Mouse (Mus musculus): ENCODE data around the gene Mtmr12. TPM values are rescaled to one million over a fixed set of nuclear protein-coding genes. Genes with fewer than 3 reads are reported as not detected.
"Not testable (repeated sequence)": the region's sequence is repeated elsewhere in the genome, so short reads cannot be mapped to it uniquely, and the experiment has no call there.

The Mtmr12 gene
- polyA plus RNA-seq, 1 experiment = 24.5 TPM

DNA sequence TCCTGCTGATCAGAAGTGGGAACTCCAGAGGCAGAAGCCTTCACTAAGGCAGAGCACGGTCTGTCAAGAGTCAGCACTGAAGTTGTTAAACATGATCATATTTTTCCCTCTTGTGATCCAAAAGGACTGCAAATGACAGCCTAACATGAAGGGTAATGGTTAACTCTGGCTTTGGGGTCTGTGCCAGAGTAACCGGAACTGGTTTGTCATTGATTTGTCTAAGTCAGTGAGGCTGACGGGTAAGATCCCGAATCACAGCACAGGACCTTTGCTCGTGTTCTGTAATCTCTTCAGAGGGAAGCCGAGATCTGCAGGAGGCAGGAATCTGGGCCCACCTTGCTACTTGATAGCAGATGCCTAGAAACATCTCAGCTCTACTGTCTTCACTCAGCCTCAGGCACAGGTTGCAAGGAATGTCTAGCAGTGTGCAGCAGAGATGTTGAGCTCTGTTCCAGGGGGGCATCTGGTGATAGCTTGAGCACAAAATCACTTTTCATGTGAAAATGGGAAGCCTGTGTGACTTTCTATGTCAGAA, 2.8 kb downstream of the Mtmr12 start:
- DNase-seq (ENCODE audit: extremely low spot score in 1 of 2, low spot score in 1 of 2) = no peak

- DNase-seq (ENCODE audit: extremely low spot score in 1 of 2, low spot score in 1 of 2) = peak; percentile 77 to 86
These were observed 6.7 kb downstream of the Mtmr12 start for GRCm38 (mm10) chr15:12211577-12211976.

- DNase-seq (ENCODE audit: extremely low spot score in 1 of 2, low spot score in 1 of 2) = no peak
These were observed 7.4 kb downstream of the Mtmr12 start for GRCm38 (mm10) chr15:12212266-12212665.

DNA sequence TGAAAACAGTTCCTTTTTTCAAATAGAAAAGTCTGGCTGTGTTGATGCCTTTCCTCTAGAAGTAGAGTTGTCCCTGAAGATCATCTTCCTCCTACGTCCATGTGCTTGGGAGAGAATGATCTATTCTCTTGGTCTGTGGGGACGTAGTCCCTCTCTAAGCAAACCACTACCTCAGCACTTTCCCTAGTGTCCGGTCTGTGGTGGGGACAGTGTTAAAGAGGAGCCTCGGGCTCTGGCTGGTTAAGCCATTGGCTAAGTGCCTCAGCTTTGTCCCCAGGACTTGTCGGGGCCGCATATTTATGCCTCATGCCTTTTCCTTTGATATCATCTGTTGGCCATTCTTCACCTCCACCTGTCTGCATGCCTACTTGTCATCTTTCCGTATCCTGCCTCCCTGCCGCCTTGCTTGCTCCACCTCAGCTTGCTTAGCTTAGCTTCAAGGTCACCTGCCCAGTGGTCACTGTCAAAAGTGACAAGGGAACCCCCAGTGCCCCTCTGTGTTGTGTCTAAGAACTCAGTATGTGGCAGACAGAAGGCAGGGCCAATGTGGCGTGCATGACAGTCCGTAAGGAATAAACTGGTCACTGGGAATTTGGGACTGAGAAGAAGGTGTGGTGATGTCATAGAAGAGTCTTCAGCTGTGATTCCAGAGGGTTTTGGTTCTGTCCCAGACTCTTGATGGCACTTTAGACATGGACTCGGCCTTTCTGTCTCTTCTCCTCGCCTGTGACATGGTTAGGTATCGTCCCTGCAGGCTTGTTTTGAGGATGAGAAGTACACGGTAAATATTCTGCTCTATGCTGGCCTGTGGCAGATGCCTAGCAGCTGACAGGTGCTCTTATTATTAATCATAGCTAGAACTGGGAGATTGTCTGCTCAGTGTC, 9.9 kb downstream of the Mtmr12 start:
- DNase-seq (ENCODE audit: extremely low spot score in 1 of 2, low spot score in 1 of 2) = no peak

GRCm38 (mm10) chr15:12215415-12215718, 10.5 kb downstream of the Mtmr12 start:
- DNase-seq (ENCODE audit: extremely low spot score in 1 of 2, low spot score in 1 of 2) = peak; percentile 79 to 87

- DNase-seq (ENCODE audit: extremely low spot score in 1 of 2, low spot score in 1 of 2) = no peak
These were observed 11.3 kb downstream of the Mtmr12 start for GRCm38 (mm10) chr15:12216119-12216518.

GRCm38 (mm10) chr15:12216798-12217197, 12.0 kb downstream of the Mtmr12 start:
- no peak for DNase-seq (ENCODE audit: extremely low spot score in 1 of 2, low spot score in 1 of 2)

- not testable (repeated sequence) for DNase-seq (ENCODE audit: extremely low spot score in 1 of 2, low spot score in 1 of 2)
These were observed 12.5 kb downstream of the Mtmr12 start for GRCm38 (mm10) chr15:12217332-12217731.

- DNase-seq (ENCODE audit: extremely low spot score in 1 of 2, low spot score in 1 of 2) = no peak
These were observed 13.0 kb downstream of the Mtmr12 start for GRCm38 (mm10) chr15:12217849-12218248.

- no peak for DNase-seq (ENCODE audit: extremely low spot score in 1 of 2, low spot score in 1 of 2)
These were observed 14.0 kb downstream of the Mtmr12 start for GRCm38 (mm10) chr15:12218583-12219382.

- DNase-seq (ENCODE audit: extremely low spot score in 1 of 2, low spot score in 1 of 2) = no peak
These were observed 16.3 kb downstream of the Mtmr12 start for GRCm38 (mm10) chr15:12221131-12221530.

DNA sequence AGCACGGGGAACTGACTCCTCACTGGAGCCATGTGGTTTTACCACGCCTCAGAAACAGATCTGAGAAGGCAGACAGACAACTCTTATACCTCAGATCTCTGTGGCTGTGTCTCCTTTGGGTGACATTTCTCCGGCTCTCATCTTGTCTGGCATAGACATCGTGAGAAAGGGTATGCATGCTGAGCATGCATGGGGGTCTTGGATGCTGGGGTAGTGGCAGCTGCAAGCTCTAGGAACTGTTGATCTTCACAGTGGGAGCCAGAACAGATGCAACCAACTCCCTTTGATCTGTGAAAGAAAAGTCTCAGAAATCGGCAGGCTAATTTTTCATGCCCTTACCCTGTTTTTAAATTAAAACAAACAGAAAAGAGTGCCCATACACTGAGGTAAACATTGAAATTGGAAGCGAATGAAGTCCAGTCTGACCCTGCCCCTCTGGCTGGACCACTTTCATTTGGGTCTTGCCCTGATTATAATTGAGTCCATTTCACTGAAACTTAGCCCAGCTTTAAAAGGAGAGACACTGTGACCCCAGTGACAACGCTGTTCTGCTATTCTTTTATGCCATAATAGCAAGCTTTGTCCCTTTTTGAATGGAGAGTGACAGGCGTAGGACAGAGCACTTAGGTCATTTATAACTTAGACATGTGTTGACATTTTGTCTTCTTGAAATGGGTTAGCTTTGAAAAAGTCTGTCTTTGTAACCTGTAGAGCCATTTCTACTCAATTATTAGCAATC, 17.9 kb downstream of the Mtmr12 start:
- no peak for DNase-seq (ENCODE audit: extremely low spot score in 1 of 2, low spot score in 1 of 2)

GRCm38 (mm10) chr15:12223393-12223792, 18.6 kb downstream of the Mtmr12 start:
- DNase-seq (ENCODE audit: extremely low spot score in 1 of 2, low spot score in 1 of 2) = no peak

DNA sequence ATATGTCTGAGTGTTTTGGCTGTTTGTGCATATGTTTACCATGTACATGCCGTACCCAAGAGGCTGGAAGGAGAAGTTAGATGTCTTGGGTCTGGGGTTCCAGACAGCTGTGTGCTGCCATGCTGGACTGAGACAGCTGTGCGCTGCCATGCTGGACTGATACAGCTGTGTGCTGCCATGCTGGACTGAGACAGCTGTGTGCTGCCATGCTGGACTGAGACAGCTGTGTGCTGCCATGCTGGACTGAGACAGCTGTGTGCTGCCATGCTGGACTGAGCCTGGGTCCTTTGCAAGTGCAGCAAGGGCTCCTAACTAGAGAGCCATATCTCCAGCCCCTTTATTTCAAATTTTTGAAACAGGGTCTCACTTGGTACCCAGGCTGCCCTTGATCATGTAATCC, 19.4 kb downstream of the Mtmr12 start:
- no peak for DNase-seq (ENCODE audit: extremely low spot score in 1 of 2, low spot score in 1 of 2)

GRCm38 (mm10) chr15:12225062-12225461, 20.2 kb downstream of the Mtmr12 start:
- DNase-seq (ENCODE audit: extremely low spot score in 1 of 2, low spot score in 1 of 2) = no peak

- no peak for DNase-seq (ENCODE audit: extremely low spot score in 1 of 2, low spot score in 1 of 2)
These were observed 22.1 kb downstream of the Mtmr12 start for GRCm38 (mm10) chr15:12226908-12227307.

DNA sequence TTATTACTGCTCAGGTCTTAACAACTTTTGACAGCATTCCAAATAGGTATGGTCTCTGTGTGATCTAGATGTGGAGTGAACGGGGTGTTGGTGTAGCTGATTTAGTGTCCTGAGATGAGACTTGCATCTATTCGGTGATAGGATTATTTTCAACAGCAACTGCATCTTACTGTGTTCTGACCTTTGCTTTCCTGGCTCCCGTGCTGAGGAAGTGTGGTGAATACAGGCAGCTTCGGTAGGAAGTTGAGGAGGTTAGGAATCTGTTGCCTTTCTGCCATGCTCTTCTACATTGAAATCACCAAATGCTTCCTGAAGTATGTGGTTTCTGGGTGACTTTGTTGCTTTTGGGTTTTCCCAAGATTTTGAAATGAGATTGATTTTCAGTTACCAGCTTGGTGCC, 22.5 kb downstream of the Mtmr12 start:
- no peak for DNase-seq (ENCODE audit: extremely low spot score in 1 of 2, low spot score in 1 of 2)

GRCm38 (mm10) chr15:12229603-12230242, 24.9 kb downstream of the Mtmr12 start:
- DNase-seq (ENCODE audit: extremely low spot score in 1 of 2, low spot score in 1 of 2) = no peak

- DNase-seq (ENCODE audit: extremely low spot score in 1 of 2, low spot score in 1 of 2) = no peak
These were observed 25.6 kb downstream of the Mtmr12 start for GRCm38 (mm10) chr15:12230243-12230935.

- DNase-seq (ENCODE audit: extremely low spot score in 1 of 2, low spot score in 1 of 2) = no peak
These were observed 26.6 kb downstream of the Mtmr12 start for GRCm38 (mm10) chr15:12231462-12231861.
